Mouse (Mus musculus) cerebellum, adult 18-20 months (tissue): ENCODE measurements around the gene Milr1.

Source experiments
- DNase-seq, 2 experiments: peaks; one replicate each; pipeline ENCODE4 v3.0.0; 2021

Gene Milr1

DNA sequence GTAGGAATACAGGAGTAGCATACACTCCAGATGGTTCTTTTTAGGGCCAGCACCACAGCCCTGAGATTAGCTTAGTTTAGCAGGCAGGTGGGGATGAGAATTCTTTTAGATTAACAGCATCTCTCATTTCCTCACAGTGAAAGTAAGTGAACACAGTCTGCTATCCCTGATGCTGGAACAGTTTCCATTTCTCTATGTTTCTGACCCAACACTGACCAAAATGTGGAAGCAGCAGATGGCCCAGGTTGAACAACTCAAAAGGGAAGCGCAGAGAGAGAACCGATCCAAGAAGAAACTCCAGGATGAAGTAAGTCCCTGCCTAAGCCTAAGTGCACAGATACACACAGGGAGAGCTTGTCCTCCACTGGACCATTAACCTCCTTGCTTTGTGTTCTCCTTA is 64.3 kb downstream of the Milr1 start:
- peak in 1 of 2 experiments; percentile 38 for DNase-seq

DNA sequence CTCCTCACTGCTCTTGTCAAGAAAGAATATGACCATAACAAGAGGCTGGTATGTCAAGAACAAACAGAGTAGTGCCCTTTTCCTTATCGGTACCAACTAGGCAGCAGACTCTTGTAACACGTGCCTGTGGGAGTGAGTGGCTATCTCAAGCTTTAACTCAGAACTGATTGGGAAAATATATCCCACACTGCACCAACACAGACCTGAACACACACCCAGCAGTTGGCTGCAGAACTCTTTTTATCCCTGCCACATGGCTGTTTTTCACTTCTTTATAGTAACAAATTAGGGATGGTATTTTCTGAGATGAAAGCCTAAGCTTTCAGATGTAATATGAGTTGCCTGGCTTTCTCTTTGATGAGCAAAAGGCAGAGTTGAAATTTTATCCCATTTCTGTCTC is 64.7 kb downstream of the Milr1 start:
- DNase-seq, result peak in 1 of 2 experiments; percentile 39

DNA sequence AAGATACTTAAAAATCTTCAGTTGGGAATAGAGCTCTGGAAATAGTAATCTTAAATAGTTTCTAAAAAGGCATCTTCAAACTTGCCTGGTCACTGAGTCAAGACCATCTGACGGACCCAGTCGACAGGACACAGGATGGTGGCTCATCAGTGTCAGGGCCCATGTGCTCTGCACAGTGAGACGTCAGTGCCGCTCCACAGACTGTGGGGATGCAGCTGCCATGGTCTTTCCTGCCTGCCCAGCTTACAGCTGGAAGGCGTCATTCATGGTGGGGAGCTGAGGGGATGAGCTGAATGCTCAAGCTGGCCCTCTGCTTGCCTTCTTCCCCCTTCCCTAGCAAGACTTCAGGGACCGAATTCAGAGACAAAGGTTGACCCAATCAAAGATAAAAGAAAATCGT is 65.3 kb downstream of the Milr1 start:
- DNase-seq, result no peak

DNA sequence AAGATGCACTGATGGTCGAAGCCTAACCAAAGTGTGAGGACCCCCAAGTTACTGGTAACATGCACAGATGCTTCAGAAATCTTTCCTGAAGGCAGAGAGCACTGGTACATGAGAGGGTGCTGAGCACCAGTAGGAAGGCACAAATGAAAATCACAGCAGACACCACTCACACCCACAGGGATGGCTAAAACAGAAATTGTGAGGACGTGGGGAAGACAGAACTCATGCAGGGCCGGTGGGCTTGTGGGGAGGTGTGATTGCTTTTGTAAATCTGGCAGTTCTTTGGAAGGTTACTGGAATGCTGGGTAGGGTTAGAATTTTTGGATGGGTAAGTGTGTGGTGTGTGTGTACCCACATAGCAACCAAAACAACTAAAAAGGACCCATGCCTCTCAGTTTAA is 66.1 kb downstream of the Milr1 start:
- no peak for DNase-seq

DNA sequence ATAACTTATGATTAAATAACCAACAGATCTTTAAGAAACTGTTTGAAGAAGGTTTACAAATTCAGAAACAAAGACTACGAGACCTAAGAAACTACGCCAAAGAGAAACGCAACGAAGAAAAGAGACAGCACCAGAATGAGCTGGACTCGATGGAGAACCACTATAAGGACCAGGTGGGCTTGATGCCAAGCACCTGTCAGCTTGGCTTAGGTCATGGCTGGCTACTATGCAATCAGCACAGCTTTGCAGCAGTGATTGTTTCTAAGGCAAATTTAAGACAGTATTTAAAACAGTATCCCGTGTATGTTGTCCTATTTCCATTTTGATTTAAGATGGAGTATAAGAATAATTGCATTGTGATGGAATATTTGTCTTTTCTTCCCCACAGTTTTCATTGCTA is 66.8 kb downstream of the Milr1 start:
- peak; percentile 85 to 86 for DNase-seq

DNA sequence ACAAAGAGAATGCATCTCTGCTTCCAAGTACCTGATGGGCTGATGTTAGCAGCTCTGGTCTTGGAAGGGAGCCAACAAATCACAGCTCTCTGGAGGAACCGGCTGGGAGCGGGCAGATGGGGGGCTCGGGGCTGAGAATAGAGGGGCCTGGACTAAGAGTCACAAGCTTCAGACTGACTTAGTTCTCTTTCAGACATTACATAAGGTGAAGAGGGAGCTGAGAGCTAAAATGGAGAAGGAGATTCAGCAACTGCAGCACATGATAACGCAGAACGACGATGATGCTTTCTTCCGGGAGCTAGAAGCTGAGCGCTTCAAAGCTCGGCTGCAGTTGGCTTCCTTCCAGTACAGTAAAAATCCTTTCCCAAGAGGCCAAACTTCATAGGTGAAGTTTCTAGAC is 67.3 kb downstream of the Milr1 start:
- peak in 1 of 2 experiments; percentile 40 for DNase-seq
